Mouse (Mus musculus) skeletal muscle tissue, adult 2 months (tissue): ENCODE measurements around the gene Pef1.

Source experiments
- DNase-seq: peaks from one replicate; pipeline ENCODE4 v3.0.0-alpha.2; 2012; ENCODE audit warnings: low read depth, low spot score

Gene Pef1

GRCm38 (mm10) chr4:130138441-130139213 lies 36.3 kb downstream of the Pef1 start:
- DNase-seq, result peak; percentile 24

- DNase-seq, result no peak
These were observed 36.8 kb downstream of the Pef1 start, which contains the start of gene Hcrtr1 for GRCm38 (mm10) chr4:130139214-130139492. Gene Hcrtr1, minus strand, starts transcription at chr4:130139359.

GRCm38 (mm10) chr4:130140992-130141402 lies 38.6 kb downstream of the Pef1 start:
- DNase-seq, result no peak

GRCm38 (mm10) chr4:130141786-130142185 lies 39.4 kb downstream of the Pef1 start:
- no peak for DNase-seq

- no peak for DNase-seq
These were observed 46.0 kb downstream of the Pef1 start for GRCm38 (mm10) chr4:130148405-130148804.

GRCm38 (mm10) chr4:130154250-130154649 lies 51.9 kb downstream of the Pef1 start:
- no peak for DNase-seq

GRCm38 (mm10) chr4:130156812-130157371 lies 54.5 kb downstream of the Pef1 start:
- DNase-seq, result no peak

- no peak for DNase-seq
These were observed 59.0 kb downstream of the Pef1 start for GRCm38 (mm10) chr4:130161349-130161748.

- no peak for DNase-seq
These were observed 61.1 kb downstream of the Pef1 start for GRCm38 (mm10) chr4:130163391-130163861.

GRCm38 (mm10) chr4:130164121-130164520 lies 61.8 kb downstream of the Pef1 start:
- no peak for DNase-seq

GRCm38 (mm10) chr4:130166061-130166460 lies 63.7 kb downstream of the Pef1 start:
- DNase-seq, result no peak

GRCm38 (mm10) chr4:130166592-130166991 lies 64.2 kb downstream of the Pef1 start:
- DNase-seq, result no peak

GRCm38 (mm10) chr4:130167321-130167720 lies 65.0 kb downstream of the Pef1 start:
- no peak for DNase-seq

- DNase-seq, result no peak
These were observed 65.5 kb downstream of the Pef1 start for GRCm38 (mm10) chr4:130167814-130168213.

GRCm38 (mm10) chr4:130168280-130169183 lies 66.2 kb downstream of the Pef1 start:
- DNase-seq, result peak; percentile 58

- no peak for DNase-seq
These were observed 67.1 kb downstream of the Pef1 start for GRCm38 (mm10) chr4:130169411-130169971.

GRCm38 (mm10) chr4:130170362-130170761 lies 68.0 kb downstream of the Pef1 start:
- no peak for DNase-seq

- peak; percentile 42 for DNase-seq
These were observed 69.8 kb downstream of the Pef1 start for GRCm38 (mm10) chr4:130171951-130172765.

- DNase-seq, result no peak
These were observed 70.9 kb downstream of the Pef1 start for GRCm38 (mm10) chr4:130173060-130173822.

GRCm38 (mm10) chr4:130173911-130174311 lies 71.6 kb downstream of the Pef1 start:
- DNase-seq, result no peak
